Mouse (Mus musculus) lung, embryonic 14.5 days (tissue): Measurements from ENCODE around the gene Cntd1. TPM values are rescaled to one million over a fixed set of nuclear protein-coding genes. Genes with fewer than 3 reads are reported as not detected.

Source experiments
- ATAC-seq: fragments of 200-750 bp; cut with Nextera tagmentation; 2 replicates; pipeline ENCODE4 v1.8.0; 2017; ENCODE audit warnings: mild to moderate bottlenecking, moderate TSS enrichment, moderate library complexity; ENCODE audit not compliant: insufficient read depth
- DNase-seq: peaks from one replicate; pipeline ENCODE4 v3.0.0-alpha.2; 2015
- H3K27ac ChIP-seq: fragments of 300-500 bp; sonication (generic); 2 replicates; pipeline ENCODE4 v1.5.1; 2014; ENCODE audit warnings: low read depth, mild to moderate bottlenecking, moderate library complexity
- H3K27me3 ChIP-seq: fragments of 300-500 bp; sonication (generic); 2 replicates; pipeline ENCODE4 v1.6.1; 2014; ENCODE audit warnings: low read length, control low read depth; ENCODE audit not compliant: insufficient read depth
- H3K36me3 ChIP-seq: fragments of 300-500 bp; sonication (generic); 2 replicates; pipeline ENCODE4 v1.6.1; 2014; ENCODE audit warnings: control low read depth; ENCODE audit not compliant: insufficient read depth
- H3K4me1 ChIP-seq: fragments of 300-500 bp; sonication (generic); 2 replicates; pipeline ENCODE4 v1.6.1; 2014; ENCODE audit warnings: antibody characterized with exemption, control low read depth; ENCODE audit not compliant: insufficient read depth
- H3K4me2 ChIP-seq: fragments of 300-500 bp; sonication (generic); 2 replicates; pipeline ENCODE4 v1.6.1; 2014; ENCODE audit warnings: mild to moderate bottlenecking
- H3K4me3 ChIP-seq: fragments of 300-500 bp; sonication (generic); 2 replicates; pipeline ENCODE4 v1.5.1; 2014; ENCODE audit warnings: low read depth, low read length
- H3K9ac ChIP-seq: fragments of 300-500 bp; sonication (generic); 2 replicates; pipeline ENCODE4 v1.6.1; 2014
- H3K9me3 ChIP-seq: fragments of 300-500 bp; sonication (generic); 2 replicates; pipeline ENCODE4 v1.6.1; 2016; ENCODE audit warnings: low read depth, low read length, control low read depth
- CTCF ChIP-seq: IDR thresholded peaks from 2 replicates; pipeline ENCODE4 v1.5.1; 2016; ENCODE audit warnings: antibody characterized with exemption, low read depth
- WGBS: fragments of 180-500 bp; shearing (Covaris S2); extraction: QIAGEN DNeasy Blood & Tissue Kit; methylation state at CpG from one replicate; pipeline ENCODE4 v1.1.7; 2014; 5-methylcytosine and 5-hydroxymethylcytosine counted together
- polyA plus RNA-seq: library from polyadenylated mRNA; unstranded; fragments of >200 nt; fragmentation: Nextera tagmentation; extraction: Ambion mirVana; gene quantifications from 2 replicates; pipeline ENCODE4 v1.2.1, GENCODE M21; 2014

Gene Cntd1
- polyA plus RNA-seq, 1 experiment from 2014 or later: 1.0 TPM

GRCm38 (mm10) chr11:101255826-101256775 lies 22.7 kb upstream of the Cntd1 start:
- 85% methylated on average over 13 of the region's 13 CpGs for WGBS
- H3K9me3 ChIP-seq: no peaks in the 10 kb centered on the region
- H3K4me1 ChIP-seq: peaks cover 17% of the 10 kb centered on the region
- H3K9ac ChIP-seq: no peak overlapping the region
- no peak for DNase-seq
- no peaks in the 10 kb centered on the region for H3K27me3 ChIP-seq
- H3K36me3 ChIP-seq: peaks cover 18% of the 10 kb centered on the region
- no peak overlapping the region for H3K27ac ChIP-seq
- H3K4me2 ChIP-seq: no peak overlapping the region
- no peak for TF ChIP-seq CTCF
- ATAC-seq: no peak
- no peak overlapping the region for H3K4me3 ChIP-seq

DNA sequence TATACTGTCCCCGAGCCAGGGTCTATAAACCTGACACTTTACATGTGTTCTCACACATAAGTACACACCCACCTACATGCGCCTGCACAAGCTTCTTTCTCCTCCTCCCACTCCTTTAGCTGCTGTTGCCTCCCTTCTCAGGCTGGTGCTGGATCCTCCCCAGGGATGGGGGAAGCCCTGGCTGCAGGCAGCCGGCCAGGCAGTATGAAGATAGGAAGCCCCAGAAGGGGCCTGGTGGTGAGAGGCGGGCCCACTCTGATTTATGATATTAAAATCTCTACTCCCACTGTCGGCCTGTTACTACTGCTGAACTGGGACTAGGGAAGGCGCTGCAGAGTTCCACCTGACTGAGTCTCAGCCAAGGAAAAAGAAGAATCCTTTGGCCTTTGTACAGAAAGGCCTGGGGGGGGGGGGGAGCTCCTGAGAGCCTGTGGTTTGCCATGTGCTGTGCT lies 19.5 kb upstream of the Cntd1 start:
- TF ChIP-seq CTCF: no peak
- Histone ChIP-seq H3K4me3 (peak overlapping the region; percentile 57), H3K4me1 (peaks cover 17% of the 10 kb centered on the region), H3K9ac (peak overlapping the region; percentile 69; the same call in 1 of the 2 replicates), H3K9me3 (no peaks in the 10 kb centered on the region), H3K4me2 (peak overlapping the region; percentile 100), H3K27ac (peak overlapping the region; percentile 80), H3K36me3 (peaks cover 18% of the 10 kb centered on the region), H3K27me3 (peaks cover 27% of the 10 kb centered on the region)
- DNase-seq: peak; percentile 83
- ATAC-seq: peak; percentile 48
- WGBS: 18% methylated on average over 6 of the region's 6 CpGs

GRCm38 (mm10) chr11:101259948-101260825 lies 18.6 kb upstream of the Cntd1 start, which contains the start of gene Wnk4:
TSS of gene Wnk4 (plus strand) at chr11:101260567.
- no peak for TF ChIP-seq CTCF
- ATAC-seq (peak; percentile 88), DNase-seq (peak; percentile 81)
- Histone ChIP-seq H3K4me1 (peaks cover 20% of the 10 kb centered on the region), H3K9ac (peak within 1 kb of the TSS; percentile 69), H3K27me3 (peaks cover 35% of the 10 kb centered on the region), H3K36me3 (peaks cover 18% of the 10 kb centered on the region), H3K4me3 (peak within 1 kb of the TSS; percentile 57), H3K4me2 (peak within 1 kb of the TSS; percentile 100), H3K27ac (peak within 1 kb of the TSS; percentile 80), H3K9me3 (no peaks in the 10 kb centered on the region)
- under 1% methylated on average over 43 of the region's 43 CpGs for WGBS

GRCm38 (mm10) chr11:101260826-101261380 lies 17.9 kb upstream of the Cntd1 start:
- peak overlapping the region; percentile 69 for H3K9ac ChIP-seq
- TF ChIP-seq CTCF: no peak
- WGBS: under 1% methylated on average over 30 of the region's 30 CpGs
- peaks cover 38% of the 10 kb centered on the region for H3K27me3 ChIP-seq
- peak overlapping the region; percentile 80 for H3K27ac ChIP-seq
- peaks cover 25% of the 10 kb centered on the region for H3K4me1 ChIP-seq
- DNase-seq: peak; percentile 34
- no peaks in the 10 kb centered on the region for H3K9me3 ChIP-seq
- H3K4me3 ChIP-seq: peak overlapping the region; percentile 57
- no peak for ATAC-seq
- peaks cover 18% of the 10 kb centered on the region for H3K36me3 ChIP-seq
- H3K4me2 ChIP-seq: peak overlapping the region; percentile 100

DNA sequence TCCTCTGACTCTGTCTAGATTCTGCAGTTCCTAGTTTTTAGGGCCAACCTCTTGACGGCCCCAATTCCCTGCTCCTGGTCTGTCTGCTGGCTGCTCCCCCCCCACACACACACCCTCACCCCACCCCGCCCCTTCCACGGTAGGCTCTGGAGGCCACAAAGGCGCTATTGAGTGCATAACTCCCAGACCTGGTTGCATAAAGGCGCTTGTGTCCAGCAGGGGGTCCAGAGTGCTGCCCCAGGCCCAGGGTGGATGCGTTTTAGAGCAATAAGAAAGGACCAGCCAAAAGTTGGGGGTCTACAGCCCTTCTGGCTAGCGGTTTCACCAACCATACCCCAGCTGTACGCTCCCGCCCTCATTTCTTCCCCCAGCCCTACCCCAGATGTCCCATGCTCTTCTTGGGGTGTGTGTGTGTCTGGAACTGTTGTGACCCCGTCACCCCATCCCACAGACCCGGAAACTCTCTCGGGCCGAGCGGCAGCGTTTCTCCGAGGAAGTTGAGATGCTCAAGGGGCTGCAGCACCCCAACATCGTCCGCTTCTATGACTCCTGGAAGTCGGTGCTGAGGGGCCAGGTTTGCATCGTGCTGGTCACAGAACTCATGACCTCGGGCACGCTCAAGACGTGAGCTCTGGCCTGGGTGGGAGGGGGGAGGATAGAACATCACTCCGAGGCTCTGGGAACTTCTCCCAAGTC lies 16.4 kb upstream of the Cntd1 start:
- Histone ChIP-seq H3K9ac (0 out of 2 replicates have a peak overlapping the region, but pooled peaks have one; percentile 20), H3K27ac (0 out of 2 replicates have a peak overlapping the region, but pooled peaks have one; percentile 8), H3K27me3 (peaks cover 38% of the 10 kb centered on the region), H3K4me1 (peaks cover 25% of the 10 kb centered on the region), H3K36me3 (peaks cover 9% of the 10 kb centered on the region; the same call in 1 of the 2 replicates), H3K4me2 (peak overlapping the region; percentile 100), H3K4me3 (peak overlapping the region; percentile 57), H3K9me3 (no peaks in the 10 kb centered on the region)
- DNase-seq (no peak), ATAC-seq (no peak)
- WGBS: 6% methylated on average over 24 of the region's 24 CpGs
- peak; percentile 33; the same call in 1 of the 2 replicates for TF ChIP-seq CTCF
